Mouse (Mus musculus) midbrain, postnatal 0 days (tissue): ENCODE data around the gene Mrpl55. TPM values are rescaled to one million over a fixed set of nuclear protein-coding genes. Genes with fewer than 3 reads are reported as not detected.

Source experiments
- ATAC-seq: fragments of 200-750 bp; cut with Nextera tagmentation; 2 replicates; pipeline ENCODE4 v1.8.0; 2017; ENCODE audit warnings: moderate number of reproducible peaks, mild to moderate bottlenecking, moderate TSS enrichment, moderate library complexity; ENCODE audit not compliant: low FRiP score
- DNase-seq: peaks from one replicate; pipeline ENCODE4 v3.0.0-alpha.2; 2015; ENCODE audit warnings: low spot score
- H3K27ac ChIP-seq: fragments of 300-500 bp; sonication (generic); 2 replicates; pipeline ENCODE4 v1.5.1; 2014; ENCODE audit warnings: low read depth, mild to moderate bottlenecking, low read length, mixed read lengths
- H3K27me3 ChIP-seq: fragments of 300-500 bp; sonication (generic); 2 replicates; pipeline ENCODE4 v1.6.1; 2014; ENCODE audit warnings: low read length, control low read depth, mixed read lengths; ENCODE audit not compliant: insufficient read depth
- H3K36me3 ChIP-seq: fragments of 300-500 bp; sonication (generic); 2 replicates; pipeline ENCODE4 v1.6.1; 2014; ENCODE audit warnings: low read length, control low read depth, mixed read lengths; ENCODE audit not compliant: insufficient read depth
- H3K4me1 ChIP-seq: fragments of 300-500 bp; sonication (generic); 2 replicates; pipeline ENCODE4 v1.6.1; 2014; ENCODE audit warnings: mild to moderate bottlenecking, control low read depth, antibody characterized with exemption, low read length, mixed read lengths; ENCODE audit not compliant: insufficient read depth
- H3K4me2 ChIP-seq: fragments of 300-500 bp; sonication (generic); 2 replicates; pipeline ENCODE4 v1.6.1; 2014; ENCODE audit warnings: low read depth, mild to moderate bottlenecking, low read length, mixed read lengths; ENCODE audit not compliant: poor library complexity, severe bottlenecking
- H3K4me3 ChIP-seq: fragments of 300-500 bp; sonication (generic); 2 replicates; pipeline ENCODE4 v1.5.1; 2014; ENCODE audit warnings: low read depth, mild to moderate bottlenecking, low read length, moderate library complexity
- H3K9ac ChIP-seq: fragments of 300-500 bp; sonication (generic); replicated peaks from 2 replicates; pipeline ENCODE4 v1.6.1; 2014; ENCODE audit warnings: mild to moderate bottlenecking, low read length, moderate library complexity, mixed read lengths; ENCODE audit not compliant: poor library complexity, severe bottlenecking
- H3K9me3 ChIP-seq: fragments of 300-500 bp; sonication (generic); 2 replicates; pipeline ENCODE4 v1.6.1; 2016; ENCODE audit warnings: low read length, control low read depth
- CTCF ChIP-seq: IDR thresholded peaks from 2 replicates; pipeline ENCODE4 v1.5.1; 2016; ENCODE audit warnings: antibody characterized with exemption, mild to moderate bottlenecking
- WGBS: fragments of 180-500 bp; shearing (Covaris S2); extraction: QIAGEN DNeasy Blood & Tissue Kit; methylation state at CpG from one replicate; pipeline ENCODE4 v1.1.7; 2014; 5-methylcytosine and 5-hydroxymethylcytosine counted together
- polyA plus RNA-seq: library from polyadenylated mRNA; unstranded; fragments of >200 nt; fragmentation: Nextera tagmentation; extraction: Ambion mirVana; gene quantifications from 2 replicates; pipeline ENCODE4 v1.2.1, GENCODE M21; 2015
- total RNA-seq: library from RNA; depleted of rRNA; stranded (reverse); fragments of >200 nt; gene quantifications from 2 replicates; pipeline ENCODE4 v1.2.3, GENCODE M21; 2014

Gene Mrpl55
- total and polyA plus RNA-seq, 2 experiments from 2014 or later: 80.6 to 104 TPM

DNA sequence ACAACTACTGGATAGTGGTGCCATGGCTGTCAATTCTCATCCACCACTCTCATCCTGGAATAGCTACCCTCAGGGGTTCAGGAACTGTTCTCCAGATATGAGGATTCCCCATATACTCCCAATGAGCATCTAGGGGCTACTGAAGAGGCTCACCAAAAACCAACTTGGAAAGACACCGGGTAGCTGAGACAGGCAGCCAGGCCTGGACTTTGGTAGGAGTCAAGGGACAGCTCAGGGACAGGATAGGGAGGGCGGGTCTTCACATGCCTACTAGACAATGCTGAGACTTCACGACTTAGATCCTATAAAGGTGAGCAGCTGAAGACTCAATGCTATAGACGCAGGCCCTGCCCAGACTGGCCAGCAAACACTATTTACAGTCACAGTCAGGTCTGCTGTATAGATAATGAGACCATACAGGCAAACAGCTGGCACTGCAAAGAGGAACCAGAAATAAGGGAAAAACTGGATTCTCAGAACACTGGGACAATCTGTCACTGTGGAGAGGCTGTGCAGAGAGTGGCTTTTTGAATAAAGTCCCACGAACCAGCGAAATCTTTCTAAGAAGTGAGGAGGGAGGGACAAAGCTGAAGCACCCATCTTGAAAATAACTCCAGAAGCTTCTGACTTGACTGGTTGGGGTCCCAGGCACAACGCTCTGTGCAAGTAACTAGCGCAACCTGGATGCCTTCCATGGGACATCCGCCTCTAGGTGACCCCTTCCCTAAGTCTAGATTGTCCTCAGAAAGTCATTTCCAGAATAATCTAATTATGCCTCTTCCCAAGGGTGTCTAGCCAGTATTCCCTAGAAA is 39.6 kb upstream of the Mrpl55 start:
- H3K4me1 ChIP-seq: peaks cover 7% of the 10 kb centered on the region
- no peaks in the 10 kb centered on the region for H3K9me3 ChIP-seq
- peaks cover 17% of the 10 kb centered on the region for H3K36me3 ChIP-seq
- H3K27ac ChIP-seq: peak overlapping the region; percentile 96
- H3K27me3 ChIP-seq: no peaks in the 10 kb centered on the region
- 54% methylated on average over 9 of the region's 9 CpGs for WGBS
- H3K4me3 ChIP-seq: peak overlapping the region; percentile 49
- no peak for TF ChIP-seq CTCF
- no peak for DNase-seq
- ATAC-seq: peak; percentile 5; the same call in 1 of the 2 replicates
- H3K4me2 ChIP-seq: peak overlapping the region; percentile 65
- H3K9ac ChIP-seq: peak overlapping the region; percentile 66

DNA sequence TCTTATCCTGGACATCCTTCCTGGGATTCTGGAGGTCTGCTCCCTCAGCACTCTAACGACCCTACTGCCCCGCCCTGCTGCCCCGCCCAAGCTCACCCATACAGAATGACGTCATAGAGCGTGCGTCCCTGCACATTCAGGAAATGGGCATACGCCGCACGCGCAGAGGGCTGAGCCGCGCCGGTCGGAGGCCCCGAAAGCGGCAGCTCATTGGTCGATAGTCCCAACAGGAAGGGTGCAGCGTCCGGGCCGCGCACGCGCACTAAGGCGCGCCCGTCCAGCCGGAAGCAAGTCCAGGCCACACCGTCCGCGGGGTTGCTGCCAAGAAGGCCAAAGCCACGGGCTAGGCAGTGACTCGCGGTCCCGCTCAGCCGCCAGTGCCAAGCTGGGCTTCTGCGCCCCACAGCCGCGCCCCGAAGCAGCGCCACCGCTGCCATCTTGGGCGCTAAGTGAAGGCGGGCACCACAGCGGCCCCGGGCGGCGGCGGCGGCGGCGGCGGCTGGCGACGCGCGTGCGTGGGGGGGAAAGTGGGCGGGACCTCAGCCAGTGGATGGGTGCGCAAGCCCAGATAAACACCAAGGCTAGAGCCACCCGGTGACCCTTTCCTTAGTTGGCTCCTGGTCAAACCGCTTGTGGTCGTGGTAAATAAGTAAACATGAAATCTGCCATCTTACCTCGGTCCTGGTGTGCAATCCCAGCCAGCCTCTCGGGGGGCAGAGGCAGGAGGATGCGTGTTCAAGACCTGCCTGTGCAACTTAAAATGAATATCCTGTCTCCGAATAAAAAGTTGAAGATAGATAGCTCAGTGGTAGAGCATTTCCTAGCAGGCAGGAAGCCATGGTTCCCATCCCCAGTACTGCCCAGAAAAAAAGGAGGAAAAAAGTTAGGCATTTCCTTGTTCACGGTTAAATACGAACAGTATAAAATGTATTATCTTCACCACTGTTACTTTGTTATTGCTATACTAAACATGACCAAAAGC is 38.7 kb upstream of the Mrpl55 start, which contains the start of gene Iba57:
Gene Iba57 (minus strand): TSS at position 485 of the 982 bp plus-strand sequence.
- Histone ChIP-seq H3K9ac (peak within 1 kb of the TSS; percentile 66), H3K4me1 (peaks cover 7% of the 10 kb centered on the region), H3K9me3 (no peaks in the 10 kb centered on the region), H3K27ac (peak within 1 kb of the TSS; percentile 96), H3K27me3 (no peaks in the 10 kb centered on the region), H3K36me3 (peaks cover 8% of the 10 kb centered on the region), H3K4me2 (peak within 1 kb of the TSS; percentile 65), H3K4me3 (peak within 1 kb of the TSS; percentile 49)
- 4% methylated on average over 50 of the region's 68 CpGs for WGBS
- peak; percentile 49 for TF ChIP-seq CTCF
- peak; percentile 97 for ATAC-seq
- DNase-seq: peak; percentile 99

GRCm38 (mm10) chr11:59164384-59164783 is 37.9 kb upstream of the Mrpl55 start:
- ATAC-seq (no peak), DNase-seq (no peak)
- H3K9ac ChIP-seq: no peak overlapping the region
- no peak overlapping the region for H3K4me3 ChIP-seq
- TF ChIP-seq CTCF: no peak
- WGBS: 90% methylated on average over 9 of the region's 9 CpGs
- H3K27ac ChIP-seq: no peak overlapping the region
- H3K9me3 ChIP-seq: no peaks in the 10 kb centered on the region
- peaks cover 6% of the 10 kb centered on the region for H3K36me3 ChIP-seq
- H3K4me2 ChIP-seq: peak overlapping the region; percentile 65; the same call in 1 of the 2 replicates
- peaks cover 7% of the 10 kb centered on the region for H3K4me1 ChIP-seq
- H3K27me3 ChIP-seq: no peaks in the 10 kb centered on the region

- H3K9me3 ChIP-seq: no peaks in the 10 kb centered on the region
- peaks cover 7% of the 10 kb centered on the region for H3K4me1 ChIP-seq
- no peak for TF ChIP-seq CTCF
- peaks cover 3% of the 10 kb centered on the region; the same call in 1 of the 2 replicates for H3K36me3 ChIP-seq
- no peak overlapping the region for H3K9ac ChIP-seq
- no peak overlapping the region for H3K27ac ChIP-seq
- ATAC-seq: no peak
- H3K27me3 ChIP-seq: no peaks in the 10 kb centered on the region
- WGBS: 26% methylated on average over 2 of the region's 2 CpGs
- no peak overlapping the region for H3K4me3 ChIP-seq
- no peak overlapping the region for H3K4me2 ChIP-seq
- DNase-seq: peak; percentile 51
These were observed 36.6 kb upstream of the Mrpl55 start for GRCm38 (mm10) chr11:59165616-59166241.

DNA sequence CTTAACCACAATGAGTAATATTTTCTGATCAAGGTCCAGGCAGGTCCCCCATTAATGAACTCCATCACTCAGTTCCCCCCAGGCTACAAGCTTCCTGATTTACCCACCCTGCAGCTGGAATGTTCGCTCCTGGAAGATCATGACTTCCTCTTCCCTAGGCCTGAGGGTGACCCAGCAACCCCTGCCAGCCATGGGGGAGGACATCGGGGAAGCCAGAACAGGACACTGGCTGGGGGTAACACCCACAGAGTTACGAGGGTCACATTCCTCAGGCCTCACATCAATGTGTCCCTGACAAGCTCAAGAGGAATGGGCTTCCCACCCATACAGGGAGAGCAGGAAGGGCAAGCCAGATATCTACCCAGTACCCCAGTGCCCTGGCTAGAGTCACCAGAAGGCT is 32.5 kb upstream of the Mrpl55 start:
- no peaks in the 10 kb centered on the region for H3K4me1 ChIP-seq
- H3K9me3 ChIP-seq: no peaks in the 10 kb centered on the region
- H3K4me3 ChIP-seq: no peak overlapping the region
- peaks cover 6% of the 10 kb centered on the region; the same call in 1 of the 2 replicates for H3K27me3 ChIP-seq
- no peak for TF ChIP-seq CTCF
- no peak overlapping the region for H3K9ac ChIP-seq
- ATAC-seq: no peak
- no peak overlapping the region for H3K4me2 ChIP-seq
- no peaks in the 10 kb centered on the region for H3K36me3 ChIP-seq
- 73% methylated on average over 3 of the region's 3 CpGs for WGBS
- H3K27ac ChIP-seq: no peak overlapping the region
- no peak for DNase-seq
